ENCODE assay signal across 31 mouse cellular contexts in the genomic region with DNA sequence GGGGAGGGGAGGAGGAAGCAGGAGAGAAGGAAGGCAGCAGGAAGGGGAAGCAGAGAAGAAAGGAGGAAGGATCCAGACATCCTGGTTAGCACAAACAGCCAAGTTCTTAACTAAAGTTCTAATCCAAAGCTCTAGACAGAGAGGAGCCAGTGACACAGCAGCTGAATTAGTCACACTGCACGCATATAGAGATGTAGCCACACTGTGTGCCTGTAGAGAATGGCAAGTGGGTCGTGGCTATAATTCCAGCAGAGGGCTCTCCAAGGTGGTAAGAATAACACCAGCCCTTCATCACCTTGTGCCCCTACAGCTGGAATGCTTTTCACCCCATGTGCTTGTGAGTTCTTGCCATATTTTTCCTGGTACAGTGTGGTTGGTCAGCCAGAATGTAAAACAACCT.
"Had no signal": no experiment of that assay in that cellular context is flagged by ENCODE, and none has a peak within 500 bp of the region (broad histone marks: within the 10 kb centered on the region; RNA-seq: fewer than 3 reads in every experiment).

No protein-coding gene starts in this region.

- H3K4me2 ChIP-seq: heart, embryonic 11.5 days; heart, embryonic 12.5 days; heart, embryonic 13.5 days; heart, embryonic 15.5 days; hindbrain, embryonic 12.5 days; hindbrain, embryonic 13.5 days; hindbrain, embryonic 14.5 days; hindbrain, embryonic 15.5 days; intestine, embryonic 15.5 days; kidney, embryonic 15.5 days had no signal

- H3K36me3 ChIP-seq: heart, embryonic 10.5 days; heart, embryonic 13.5 days; heart, embryonic 15.5 days; hindbrain, embryonic 10.5 days; hindbrain, embryonic 12.5 days; hindbrain, embryonic 13.5 days; hindbrain, embryonic 15.5 days; intestine, embryonic 15.5 days; kidney, embryonic 15.5 days had no signal

- H3K27ac ChIP-seq: heart, embryonic 10.5 days; heart, embryonic 13.5 days; heart, embryonic 15.5 days; hindbrain, embryonic 10.5 days; hindbrain, embryonic 12.5 days; hindbrain, embryonic 13.5 days; hindbrain, embryonic 14.5 days; hindbrain, embryonic 15.5 days; hindbrain, postnatal 0 days; intestine, embryonic 15.5 days; kidney, embryonic 15.5 days; kidney, postnatal 0 days; left cerebral cortex, adult 2 months had no signal

- H3K4me1 ChIP-seq: heart, embryonic 10.5 days; hindbrain, embryonic 10.5 days; hindbrain, embryonic 12.5 days; hindbrain, embryonic 13.5 days; hindbrain, embryonic 15.5 days; intestine, embryonic 15.5 days; kidney, embryonic 15.5 days had no signal

- H3K27me3 ChIP-seq: heart, embryonic 12.5 days; heart, embryonic 13.5 days; heart, embryonic 15.5 days; hindbrain, embryonic 12.5 days; hindbrain, embryonic 13.5 days; hindbrain, embryonic 15.5 days; intestine, embryonic 15.5 days; kidney, embryonic 15.5 days had no signal

- H3K4me3 ChIP-seq: heart, embryonic 10.5 days; heart, embryonic 12.5 days; heart, embryonic 13.5 days; heart, embryonic 15.5 days; hindbrain, embryonic 10.5 days; hindbrain, embryonic 12.5 days; hindbrain, embryonic 13.5 days; hindbrain, embryonic 15.5 days; intestine, embryonic 15.5 days; kidney, embryonic 15.5 days; left cerebral cortex, adult 2 months had no signal

- H3K9ac ChIP-seq: heart, embryonic 12.5 days; heart, embryonic 13.5 days; heart, embryonic 15.5 days; hindbrain, embryonic 12.5 days; hindbrain, embryonic 13.5 days; hindbrain, embryonic 14.5 days; hindbrain, embryonic 15.5 days; intestine, embryonic 15.5 days; kidney, embryonic 15.5 days had no signal

- DNase-seq: heart, postnatal 10 days; heart, postnatal 14 days; heart, postnatal 36 days; heart, postnatal 4 days; kidney, adult 11 months; kidney, adult 18-20 months; kidney, adult 2 months; kidney, adult 8-10 months; kidney, adult 9 months; kidney, postnatal 10 days; kidney, postnatal 14 days; kidney, postnatal 25 days; kidney, postnatal 36 days; kidney, postnatal 4 days; layer of hippocampus, adult 9-11 months; layer of hippocampus, postnatal 36 days had no signal

- H3K9me3 ChIP-seq: heart, embryonic 10.5 days; heart, embryonic 12.5 days; heart, embryonic 13.5 days; heart, embryonic 15.5 days; hindbrain, embryonic 10.5 days; hindbrain, embryonic 12.5 days; hindbrain, embryonic 13.5 days; hindbrain, embryonic 15.5 days; intestine, embryonic 15.5 days; kidney, embryonic 15.5 days had no signal
